Mouse (Mus musculus) cerebellum, adult 11 months (tissue): ENCODE results near the gene Zscan12.

Experiments
- DNase-seq: peaks from one replicate; pipeline ENCODE4 v3.0.0; 2022

The Zscan12 gene

DNA sequence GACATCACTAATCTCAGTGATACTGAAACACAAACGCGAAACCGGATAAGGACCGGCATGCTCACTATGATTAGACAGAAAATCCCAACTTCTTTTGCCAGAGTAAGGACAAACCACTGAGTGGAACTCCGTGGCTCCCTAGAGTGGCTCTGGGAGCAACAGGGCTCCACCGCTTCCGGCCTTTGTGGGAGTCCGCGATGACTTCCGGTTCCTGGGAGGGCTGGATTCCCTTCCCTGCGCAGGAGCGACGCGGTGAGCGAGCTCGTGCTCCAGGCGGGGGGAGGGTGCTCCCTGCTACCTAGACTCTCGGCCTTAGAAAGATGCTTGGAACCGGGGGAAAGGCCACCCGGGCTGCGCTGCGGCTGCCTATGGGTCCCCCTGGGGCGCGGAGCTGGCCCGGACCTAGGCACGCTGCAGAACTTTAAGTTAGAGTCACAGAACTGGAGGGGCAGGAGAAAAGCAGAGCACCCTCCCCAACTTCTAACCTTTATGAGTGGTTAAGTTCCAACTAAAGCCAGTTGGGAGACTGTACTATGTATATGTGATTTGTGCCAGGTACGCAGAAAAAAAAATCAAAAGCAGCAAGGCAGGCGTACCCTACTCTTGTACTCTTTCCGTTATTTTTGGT lies at the start of gene Zscan12:
Gene Zscan12, plus strand, starts transcription at position 200 of the 628 bp plus-strand sequence.
- DNase-seq = peak; percentile 85

GRCm38 (mm10) chr13:21312854-21313253 lies 49.8 kb upstream of the Zscan12 start:
- no peak for DNase-seq

- no peak for DNase-seq
These were observed 48.7 kb upstream of the Zscan12 start for GRCm38 (mm10) chr13:21313903-21314302.

DNA sequence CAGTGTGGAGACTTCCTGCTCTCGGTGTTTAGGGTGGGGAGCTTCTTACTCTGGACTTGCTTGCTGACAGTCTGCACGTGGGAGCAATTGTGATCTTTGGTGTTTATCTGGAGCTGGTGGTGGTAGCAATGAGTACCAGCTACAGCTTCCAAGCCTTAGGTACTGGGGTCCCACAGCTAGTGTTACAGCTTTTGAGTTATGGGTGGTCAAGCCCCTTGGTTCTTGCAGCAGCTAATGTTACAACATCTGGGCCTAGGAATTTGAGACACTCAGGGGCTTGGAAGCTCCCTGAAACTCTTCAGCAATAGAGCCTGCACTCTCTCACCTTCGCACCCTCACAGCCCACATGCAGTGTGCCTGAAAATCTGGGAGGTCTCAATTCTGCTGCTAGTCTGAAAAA lies 42.4 kb upstream of the Zscan12 start:
- no peak for DNase-seq

DNA sequence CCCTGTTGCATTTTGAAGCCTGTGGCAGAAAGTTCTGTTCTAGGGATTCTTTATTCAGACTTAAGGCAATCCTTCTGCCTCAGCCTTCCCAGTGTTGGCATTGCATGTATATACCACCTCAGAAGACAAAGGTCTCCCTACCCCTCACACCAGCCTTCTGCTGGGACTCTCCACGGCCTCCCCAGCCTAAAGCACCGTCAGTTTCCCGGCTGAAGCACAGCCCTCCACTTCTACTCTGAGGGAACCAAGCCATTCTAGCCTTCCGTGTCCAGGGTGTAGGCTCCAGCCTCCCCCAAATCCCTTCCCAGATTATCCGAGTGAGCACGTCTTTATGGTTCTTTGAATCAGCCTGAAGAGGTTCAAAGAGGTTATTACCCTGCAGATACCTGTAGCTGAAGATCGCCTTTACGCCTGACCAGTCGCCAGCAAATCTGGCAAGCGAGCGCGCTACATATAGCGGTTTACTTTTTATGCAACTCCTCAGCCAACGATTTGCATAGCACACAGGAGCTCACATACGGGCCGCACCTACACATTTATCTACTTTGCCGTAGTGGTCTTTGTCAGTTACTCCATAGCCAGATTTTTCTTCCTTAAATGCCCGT lies 40.6 kb upstream of the Zscan12 start:
- no peak for DNase-seq

DNA sequence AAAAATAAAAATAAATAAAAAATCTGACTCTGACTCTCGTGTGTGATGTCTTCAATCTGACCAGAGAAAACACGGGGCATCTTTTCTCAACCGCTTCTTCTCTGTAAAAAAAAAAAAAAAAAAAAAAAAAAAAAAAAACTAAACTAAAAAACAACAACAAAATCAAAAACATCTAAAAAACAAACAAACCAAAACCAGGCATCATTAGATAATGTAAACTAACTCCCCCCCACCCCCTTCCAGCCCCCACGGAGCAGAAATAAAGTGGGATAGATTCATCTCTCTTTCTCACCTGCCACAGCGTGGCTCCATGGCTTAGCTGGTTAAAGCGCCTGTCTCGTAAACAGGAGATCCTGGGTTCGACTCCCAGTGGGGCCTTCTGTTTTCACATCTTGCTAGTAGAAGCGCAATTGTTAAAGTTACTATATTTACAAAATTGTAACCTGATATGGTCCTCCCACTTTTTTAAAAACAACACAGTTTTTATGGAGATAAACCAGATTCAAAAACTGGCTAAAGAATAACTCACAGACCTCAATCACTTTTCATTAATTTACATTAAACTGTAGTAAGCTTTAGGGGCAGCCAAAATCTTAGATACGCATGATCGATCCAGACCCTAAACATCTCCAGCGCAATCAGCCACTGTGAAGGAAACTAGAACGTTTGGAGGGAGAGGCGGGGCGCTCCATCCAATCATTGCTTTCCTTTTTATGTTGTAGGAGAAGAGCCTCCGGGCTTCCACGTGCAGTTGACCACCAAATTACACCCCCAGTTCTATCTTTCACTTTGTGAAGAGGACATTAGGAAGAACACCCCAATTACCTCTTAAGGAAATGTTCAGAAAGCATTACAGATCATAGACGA lies 39.9 kb upstream of the Zscan12 start:
- DNase-seq = peak; percentile 56

GRCm38 (mm10) chr13:21323405-21323804 lies 39.2 kb upstream of the Zscan12 start:
- DNase-seq = no peak

DNA sequence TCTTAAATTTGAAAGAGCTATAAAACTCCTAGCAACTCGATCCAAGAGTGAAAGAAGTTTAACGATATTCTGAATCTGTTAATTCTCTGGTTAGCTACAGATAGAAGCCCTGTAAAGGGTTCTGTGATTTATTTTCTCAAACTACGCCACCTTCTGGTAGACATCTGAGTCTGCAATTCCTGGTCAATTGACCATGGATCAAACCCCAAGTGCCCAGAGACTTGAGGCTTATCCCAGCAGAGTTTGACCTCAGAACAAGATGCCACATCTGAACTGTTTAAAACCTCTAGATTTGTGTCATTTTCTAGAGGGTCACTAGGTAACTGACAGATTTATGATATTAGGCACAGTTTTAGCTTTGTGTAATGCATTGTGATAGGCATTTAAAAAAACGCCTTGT lies 36.4 kb upstream of the Zscan12 start:
- DNase-seq = no peak

DNA sequence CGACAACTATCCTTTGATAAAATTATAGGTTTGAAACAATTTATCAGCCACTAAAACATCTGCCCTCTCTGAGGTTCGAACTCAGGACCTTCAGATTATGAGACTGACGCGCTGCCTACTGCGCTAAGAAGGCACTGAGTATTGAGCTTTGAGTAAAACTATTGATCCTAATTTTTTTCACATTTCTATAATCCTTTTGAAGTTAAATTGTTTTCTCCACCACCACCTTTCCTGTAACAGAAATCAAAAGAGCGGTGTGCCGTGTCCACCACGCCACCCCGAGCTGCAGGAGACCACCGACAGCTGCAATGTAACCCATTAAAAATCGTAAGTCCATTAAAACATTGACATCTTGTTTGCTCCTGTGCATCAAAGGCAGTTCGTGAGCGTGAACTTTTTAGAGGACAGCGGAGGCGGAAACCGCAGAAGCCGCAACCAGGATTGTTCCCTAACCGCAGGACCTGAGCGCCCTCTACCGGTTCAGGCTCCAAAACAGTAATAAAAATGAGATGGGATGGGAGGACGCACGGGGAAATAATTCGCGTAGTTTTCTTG lies 35.9 kb upstream of the Zscan12 start:
- DNase-seq = peak; percentile 70

DNA sequence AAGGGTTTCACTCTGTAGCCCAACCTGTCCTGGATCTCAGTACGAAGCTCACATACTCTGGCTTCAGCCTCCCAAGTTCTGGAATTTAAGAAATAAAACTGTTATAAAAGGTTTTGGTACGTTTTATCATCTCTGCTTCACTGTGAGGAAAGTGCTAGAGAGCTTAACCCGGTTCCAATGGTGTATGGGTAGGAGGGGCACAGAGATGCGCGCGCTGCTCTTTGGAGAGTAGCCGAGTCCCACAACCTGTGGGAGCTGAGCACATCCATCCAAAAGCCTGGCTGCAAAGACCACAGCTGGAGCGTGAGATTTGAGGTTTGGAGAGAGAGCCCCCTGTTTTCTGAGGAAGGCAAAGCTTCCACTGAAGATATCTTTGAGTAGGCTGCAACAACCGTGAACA lies 35.2 kb upstream of the Zscan12 start:
- DNase-seq = no peak

DNA sequence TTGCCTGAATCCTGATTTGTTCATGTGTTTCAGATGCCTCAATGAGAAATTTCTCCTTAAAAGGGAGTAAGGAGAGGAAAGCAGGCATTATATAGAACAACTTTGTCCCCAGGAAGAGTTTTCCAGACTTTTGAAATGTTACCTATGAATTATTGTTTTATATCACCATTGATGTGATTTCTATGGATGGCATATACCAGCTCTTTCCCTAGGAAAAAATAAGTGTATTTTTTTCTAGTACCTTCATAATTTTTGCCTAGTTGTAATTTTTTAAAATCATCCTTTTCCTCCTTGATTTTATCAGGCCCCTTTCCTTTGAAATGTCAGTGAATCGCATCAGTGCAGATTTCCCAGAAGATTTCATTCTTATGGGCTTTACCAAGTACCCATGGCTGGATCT lies 16.0 kb upstream of the Zscan12 start, which contains the start of gene Olfr1367:
Gene Olfr1367, plus strand, starts transcription at position 301 of the 400 bp plus-strand sequence.
- DNase-seq = no peak

DNA sequence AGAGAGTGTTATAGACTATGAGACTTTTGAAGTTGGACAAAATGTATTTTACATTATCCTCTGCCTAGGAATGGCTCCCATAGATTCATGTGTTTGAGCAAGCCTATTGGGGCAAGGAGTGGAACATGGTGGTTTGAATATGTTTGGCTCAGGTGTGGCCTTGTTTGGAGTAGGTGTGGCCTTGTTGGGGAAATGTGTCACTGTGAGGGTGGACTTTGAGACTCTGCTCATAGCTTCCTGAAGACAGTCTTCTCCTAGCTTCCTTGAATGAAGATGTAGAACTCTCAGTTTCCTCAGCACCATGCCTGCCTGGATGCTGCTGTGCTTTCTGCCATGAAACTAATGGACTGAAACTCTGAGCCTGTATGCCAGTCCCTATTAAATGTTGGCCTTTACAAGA lies 12.0 kb upstream of the Zscan12 start:
- no peak for DNase-seq

DNA sequence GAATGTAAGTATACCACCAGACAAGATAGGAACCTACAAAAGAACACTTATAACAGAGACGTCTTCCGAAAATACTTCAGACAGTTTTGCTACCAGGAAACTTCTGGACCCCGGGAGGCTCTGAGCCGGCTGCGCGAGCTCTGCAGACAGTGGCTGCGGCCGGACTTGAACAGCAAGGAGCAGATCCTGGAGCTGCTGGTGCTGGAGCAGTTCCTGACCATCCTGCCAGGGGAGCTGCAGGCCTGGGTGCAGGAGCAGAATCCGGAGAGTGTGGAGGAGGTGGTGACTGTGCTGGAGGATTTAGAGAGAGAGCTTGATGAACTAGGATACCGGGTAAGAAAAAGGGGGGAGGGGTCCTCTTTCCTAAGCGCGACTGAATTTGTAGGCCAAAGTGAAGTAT lies 1.1 kb downstream of the Zscan12 start:
- DNase-seq = no peak

DNA sequence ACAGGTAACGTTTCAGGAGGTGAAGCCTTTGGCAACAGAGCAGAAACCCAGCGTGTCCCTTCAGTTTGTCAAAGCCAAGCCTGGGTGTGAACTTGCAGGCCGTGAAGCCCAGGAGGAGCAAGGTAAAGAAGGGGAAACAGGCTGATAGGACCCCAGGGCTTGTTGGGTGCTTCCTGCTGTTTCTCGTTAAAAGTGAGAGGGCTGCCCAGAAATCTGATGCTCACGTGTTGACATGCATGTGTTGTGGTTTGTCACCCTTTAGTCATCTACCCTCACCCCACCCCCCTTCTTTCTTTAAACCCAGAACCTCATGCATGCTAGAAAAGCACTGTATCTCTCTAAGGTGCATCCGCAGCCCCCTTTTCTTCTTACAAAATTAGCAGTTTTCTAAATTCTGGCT lies 4.0 kb downstream of the Zscan12 start:
- DNase-seq = no peak

- DNase-seq = no peak
These were observed 10.1 kb downstream of the Zscan12 start for GRCm38 (mm10) chr13:21372700-21373099.

DNA sequence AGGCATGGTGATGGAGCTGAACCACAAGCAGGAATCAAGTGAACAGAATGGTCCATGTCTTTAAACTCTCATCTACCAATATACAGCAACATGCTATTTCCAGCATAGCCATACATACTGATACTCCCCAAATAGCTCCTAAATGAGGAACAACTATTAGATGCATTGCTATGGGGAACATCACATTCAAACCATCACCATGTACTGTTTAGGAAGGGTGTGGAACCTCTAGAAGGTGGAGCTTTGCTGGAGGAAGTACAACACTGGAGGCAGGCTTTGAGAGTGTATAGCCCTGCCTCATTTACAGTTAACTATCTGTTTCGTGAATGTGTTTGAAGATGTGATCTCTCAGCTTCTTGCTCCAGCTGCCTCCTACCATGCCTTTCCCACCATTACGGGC lies 15.2 kb downstream of the Zscan12 start:
- DNase-seq = no peak

DNA sequence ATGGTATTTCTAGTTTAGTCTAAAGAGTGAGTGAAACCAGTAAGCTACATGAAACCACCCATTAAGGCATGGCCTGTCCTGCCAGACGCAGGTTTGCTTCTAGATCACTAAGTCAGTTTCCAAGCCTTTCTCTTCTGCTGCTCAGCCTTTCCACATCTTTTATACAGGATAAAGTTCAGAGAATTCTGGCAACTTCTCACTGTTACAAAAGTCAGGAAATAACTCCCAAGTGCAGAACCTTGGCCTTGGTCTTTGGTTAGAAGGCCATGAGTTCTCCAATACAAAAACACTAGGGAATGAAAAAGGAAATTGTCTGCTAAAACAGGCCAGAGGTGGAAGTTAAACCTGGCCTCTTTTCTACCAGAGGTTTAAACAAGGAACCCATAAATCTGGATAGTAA lies 32.6 kb downstream of the Zscan12 start:
- DNase-seq = no peak

DNA sequence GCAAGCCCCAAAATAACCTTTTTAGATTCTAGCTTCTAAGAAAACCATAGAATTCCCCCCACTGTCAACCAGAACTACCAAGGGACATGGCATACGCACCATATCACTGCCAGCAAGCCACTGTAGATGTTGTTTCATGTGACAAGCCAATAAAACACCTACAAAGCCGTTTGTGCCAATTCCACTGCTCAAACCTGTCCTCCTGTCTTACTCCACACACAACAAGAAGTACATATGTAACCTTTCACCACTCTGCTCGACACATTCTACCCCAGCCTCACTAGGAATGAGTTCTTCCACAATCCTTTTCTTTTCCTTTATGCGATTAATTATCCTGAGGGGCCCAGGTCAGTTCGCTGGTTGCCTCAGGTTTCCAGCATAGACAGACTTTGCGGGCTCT lies 33.0 kb downstream of the Zscan12 start:
- DNase-seq = no peak

DNA sequence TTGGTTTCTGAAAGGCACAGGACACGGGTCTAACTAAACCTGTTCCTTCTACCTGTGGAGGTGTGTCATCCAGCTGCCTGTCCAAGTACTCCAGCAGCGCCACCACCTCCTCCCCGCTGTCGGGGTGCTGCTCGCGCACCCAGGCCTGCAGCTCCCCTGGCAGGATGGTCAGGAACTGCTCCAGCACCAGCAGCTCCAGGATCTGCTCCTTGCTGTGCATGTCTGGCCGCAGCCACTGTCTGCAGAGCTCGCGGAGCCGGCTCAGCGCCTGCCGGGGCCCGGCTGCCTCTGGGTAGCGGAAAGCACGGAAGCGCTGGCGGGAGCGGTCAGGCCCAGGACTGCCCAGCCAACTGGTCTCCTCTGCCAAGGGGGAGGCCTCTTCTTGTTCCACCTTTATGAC lies 33.4 kb downstream of the Zscan12 start:
- DNase-seq = peak; percentile 20

DNA sequence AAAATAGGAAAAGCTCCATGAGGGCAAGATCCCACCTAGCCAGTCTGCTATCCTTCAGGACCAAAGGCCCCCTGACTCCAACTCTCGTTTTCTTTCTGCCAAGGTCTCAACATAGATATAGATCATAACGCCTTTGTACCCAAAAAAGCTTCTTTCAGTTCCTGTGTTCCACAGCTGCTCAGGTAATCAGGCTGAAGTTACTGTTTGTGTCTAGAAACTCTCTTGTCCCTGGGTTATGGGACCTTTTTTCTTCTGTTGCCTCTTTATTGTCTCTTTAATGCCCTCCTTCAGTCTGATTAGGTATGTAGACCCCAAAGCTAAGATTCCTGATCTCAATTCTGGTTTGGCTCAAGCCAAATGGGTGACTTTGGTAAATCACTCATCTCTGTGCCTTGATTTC lies 34.9 kb downstream of the Zscan12 start:
- DNase-seq = no peak

GRCm38 (mm10) chr13:21401166-21401565 lies 38.5 kb downstream of the Zscan12 start:
- no peak for DNase-seq

GRCm38 (mm10) chr13:21401636-21402286 lies 39.1 kb downstream of the Zscan12 start:
- DNase-seq = no peak

DNA sequence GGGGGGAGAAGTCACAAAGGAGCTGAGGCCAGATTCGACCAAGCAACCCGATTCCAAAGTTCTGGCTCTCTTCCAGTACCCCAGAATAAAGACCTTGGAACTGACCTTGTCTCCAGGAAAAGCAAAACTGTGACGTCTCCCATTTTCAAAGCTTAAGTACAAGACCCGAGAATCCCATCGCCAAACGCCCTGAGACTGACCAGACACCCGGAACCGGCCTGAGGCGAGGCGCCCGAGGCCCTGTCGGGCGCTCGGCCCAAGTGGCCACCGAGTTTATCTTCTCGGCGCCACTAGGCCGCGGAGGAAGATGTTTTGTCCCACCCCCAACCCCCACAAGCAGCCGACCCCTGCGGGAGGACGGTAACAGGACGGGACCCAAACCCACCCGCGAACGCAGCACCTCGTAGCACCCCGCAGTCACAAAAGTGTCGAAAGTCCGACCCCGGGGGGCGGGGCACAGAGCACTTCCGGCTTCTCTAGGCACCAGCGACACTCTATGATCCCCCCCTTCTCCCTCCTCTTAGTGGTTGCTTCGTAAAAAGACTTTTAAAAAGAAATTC lies 39.7 kb downstream of the Zscan12 start, which contains the start of gene Zkscan3:
Gene Zkscan3, minus strand, starts transcription at position 469 of the 560 bp plus-strand sequence.
- peak; percentile 77 for DNase-seq
